Mouse (Mus musculus) liver, adult 2 months (tissue): ENCODE data around the gene Rnf126. TPM values are rescaled to one million over a fixed set of nuclear protein-coding genes. Genes with fewer than 3 reads are reported as not detected.
A peak's percentile ranks its signal among the peaks of the same experiment; 100 is the strongest.

Experiments
- DNase-seq: peaks from one replicate; pipeline ENCODE4 v3.0.0-alpha.2; 2011; ENCODE audit warnings: low read depth, low spot score; ENCODE audit errors: extremely low read depth
- H3K27ac ChIP-seq: fragments of 200-500 bp; replicated peaks from 2 replicates; pipeline ENCODE4 v1.5.1; 2012; ENCODE audit warnings: low read depth, mild to moderate bottlenecking, control low read depth, inconsistent platforms, low read length; ENCODE audit not compliant: insufficient read depth
- H3K27me3 ChIP-seq: fragments of 200-500 bp; 2 replicates; pipeline ENCODE4 v1.6.1; 2012; ENCODE audit warnings: mild to moderate bottlenecking, moderate library complexity, low read length, inconsistent platforms; ENCODE audit not compliant: control insufficient read depth, insufficient read depth
- H3K36me3 ChIP-seq: fragments of 200-500 bp; 2 replicates; pipeline ENCODE4 v1.6.1; 2012; ENCODE audit warnings: low read length, inconsistent platforms; ENCODE audit not compliant: control insufficient read depth, insufficient read depth
- H3K4me1 ChIP-seq: fragments of 200-500 bp; 2 replicates; pipeline ENCODE4 v1.6.1; 2011; ENCODE audit warnings: low read length; ENCODE audit not compliant: control insufficient read depth, insufficient read depth
- H3K4me3 ChIP-seq: fragments of 200-500 bp; 2 replicates; pipeline ENCODE4 v1.5.1; 2011; ENCODE audit warnings: low read depth, mild to moderate bottlenecking, control low read depth, low read length, moderate library complexity; ENCODE audit not compliant: insufficient read depth
- H3K79me2 ChIP-seq: fragments of 200-500 bp; 2 replicates; pipeline ENCODE4 v1.6.1; 2012; ENCODE audit warnings: inconsistent platforms, mild to moderate bottlenecking, low read length, moderate library complexity; ENCODE audit not compliant: control insufficient read depth, insufficient read depth
- H3K9ac ChIP-seq: fragments of 200-500 bp; 2 replicates; pipeline ENCODE4 v1.6.1; 2012; ENCODE audit warnings: low read depth, mild to moderate bottlenecking, control low read depth, inconsistent platforms, low read length
- CTCF ChIP-seq: fragments of 200-500 bp; IDR thresholded peaks from 2 replicates; pipeline ENCODE4 v1.5.1; 2011; ENCODE audit warnings: low read depth, low read length, control low read depth
- POLR2A ChIP-seq: fragments of 200-500 bp; IDR thresholded peaks from 2 replicates; pipeline ENCODE4 v1.6.1; 2011; ENCODE audit warnings: low read length, control low read depth; ENCODE audit not compliant: insufficient read depth; ENCODE audit errors: extremely low read depth
- WGBS: fragments of 180-500 bp; shearing (Covaris S2); methylation state at CpG from one replicate; pipeline ENCODE4 v1.1.7; 2018; 5-methylcytosine and 5-hydroxymethylcytosine counted together
- polyA plus RNA-seq: library from polyadenylated mRNA; depleted of rRNA; stranded (reverse); fragments of >200 nt; gene quantifications from 2 replicates; pipeline ENCODE4 v1.2.3, GENCODE M21; 2012
- total RNA-seq: library from RNA; depleted of rRNA; stranded (reverse); fragments of >200 nt; gene quantifications from 2 replicates; pipeline ENCODE4 v1.2.3, GENCODE M21; 2014

The Rnf126 gene
- total and polyA plus RNA-seq, 2 experiments = 7.6 to 70.6 TPM

- Histone ChIP-seq H3K27ac (no peak overlapping the region), H3K27me3 (no peaks in the 10 kb centered on the region), H3K4me1 (no peaks in the 10 kb centered on the region), H3K9ac (no peak overlapping the region), H3K79me2 (no peaks in the 10 kb centered on the region), H3K4me3 (no peak overlapping the region), H3K36me3 (peaks cover 29% of the 10 kb centered on the region)
- TF ChIP-seq POLR2A = no peak
- TF ChIP-seq CTCF = no peak
- WGBS = 98% methylated on average over 28 of the region's 28 CpGs
- DNase-seq = no peak
Measured at GRCm38 (mm10) chr10:79739234-79739633, 27.5 kb downstream of the Rnf126 start.

GRCm38 (mm10) chr10:79738259-79738658 is 28.5 kb downstream of the Rnf126 start:
- Histone ChIP-seq H3K4me1 (no peaks in the 10 kb centered on the region), H3K4me3 (no peak overlapping the region), H3K27ac (no peak overlapping the region), H3K9ac (no peak overlapping the region), H3K36me3 (peaks cover 29% of the 10 kb centered on the region), H3K27me3 (no peaks in the 10 kb centered on the region), H3K79me2 (no peaks in the 10 kb centered on the region)
- DNase-seq = no peak
- WGBS = 97% methylated on average over 10 of the region's 10 CpGs
- TF ChIP-seq POLR2A (no peak), CTCF (peak; percentile 73)

- no peaks in the 10 kb centered on the region for H3K27me3 ChIP-seq
- DNase-seq = no peak
- H3K27ac ChIP-seq = no peak overlapping the region
- no peak for TF ChIP-seq CTCF
- no peak for TF ChIP-seq POLR2A
- H3K36me3 ChIP-seq = peaks cover 27% of the 10 kb centered on the region
- H3K79me2 ChIP-seq = no peaks in the 10 kb centered on the region
- no peak overlapping the region for H3K4me3 ChIP-seq
- H3K9ac ChIP-seq = no peak overlapping the region
- H3K4me1 ChIP-seq = no peaks in the 10 kb centered on the region
- WGBS = 87% methylated on average over 14 of the region's 14 CpGs
Measured at GRCm38 (mm10) chr10:79736706-79737105, 30.0 kb downstream of the Rnf126 start.

- 86% methylated on average over 48 of the region's 52 CpGs for WGBS
- peaks cover 23% of the 10 kb centered on the region for H3K36me3 ChIP-seq
- no peak for DNase-seq
Measured at GRCm38 (mm10) chr10:79735361-79735760, 31.4 kb downstream of the Rnf126 start.

GRCm38 (mm10) chr10:79733847-79734246 is 32.9 kb downstream of the Rnf126 start:
- DNase-seq = no peak
- Histone ChIP-seq H3K4me3 (no peak overlapping the region), H3K4me1 (no peaks in the 10 kb centered on the region), H3K27me3 (no peaks in the 10 kb centered on the region), H3K79me2 (no peaks in the 10 kb centered on the region), H3K27ac (no peak overlapping the region), H3K9ac (no peak overlapping the region), H3K36me3 (peaks cover 20% of the 10 kb centered on the region)
- TF ChIP-seq POLR2A (no peak), CTCF (no peak)
- 98% methylated on average over 15 of the region's 15 CpGs for WGBS

More at GRCm38 (mm10) chr10:79735361-79735760, 31.4 kb downstream of the Rnf126 start:
- TF ChIP-seq CTCF (no peak), POLR2A (no peak)
- Histone ChIP-seq H3K79me2 (no peaks in the 10 kb centered on the region), H3K4me3 (no peak overlapping the region), H3K9ac (no peak overlapping the region), H3K27me3 (no peaks in the 10 kb centered on the region), H3K4me1 (no peaks in the 10 kb centered on the region), H3K27ac (no peak overlapping the region)

- Histone ChIP-seq H3K79me2 (no peaks in the 10 kb centered on the region), H3K4me3 (no peak overlapping the region), H3K27me3 (no peaks in the 10 kb centered on the region), H3K27ac (no peak overlapping the region), H3K4me1 (no peaks in the 10 kb centered on the region), H3K9ac (no peak overlapping the region), H3K36me3 (peaks cover 18% of the 10 kb centered on the region)
- TF ChIP-seq POLR2A = no peak
- peak; percentile 67; the same call in 1 of the 2 replicates for TF ChIP-seq CTCF
- WGBS = 88% methylated on average over 1 of the region's 1 CpGs
- no peak for DNase-seq
Measured at GRCm38 (mm10) chr10:79732500-79732899, 34.3 kb downstream of the Rnf126 start.
